ENCODE assay signal across 32 mouse cellular contexts in genomic region chr5:65967091-65967490, GRCm38 (mm10). TPM values are rescaled to one million over a fixed set of nuclear protein-coding genes. Genes with fewer than 3 reads are reported as not detected.
DNase-seq lines count a peak whose midpoint lies in the region; ATAC-seq and TF ChIP-seq lines count a peak whose summit lies in the region.
"Had no signal": no experiment of that assay in that cellular context is flagged by ENCODE, and none has a peak within 500 bp of the region (broad histone marks: within the 10 kb centered on the region; RNA-seq: fewer than 3 reads in every experiment).

No protein-coding gene starts in this region.

- 0 out of 2 replicates have a peak, but pooled peaks cover 2% of the 10 kb centered on the region for H3K4me1 ChIP-seq in kidney, embryonic 15.5 days
- no peaks in the 10 kb centered on the region for H3K4me1 ChIP-seq in kidney, adult 2 months (ENCODE audit: control insufficient read depth, insufficient read depth, low read length)
- H3K4me1 ChIP-seq in embryonic facial prominence, embryonic 10.5 days = peaks cover 12% of the 10 kb centered on the region
- H3K4me1 ChIP-seq: forebrain, embryonic 10.5 days; forebrain, embryonic 13.5 days; hindbrain, embryonic 12.5 days; hindbrain, embryonic 15.5 days had no signal

- H3K36me3 ChIP-seq in kidney, embryonic 15.5 days = no peaks in the 10 kb centered on the region
- no peaks in the 10 kb centered on the region for H3K36me3 ChIP-seq in kidney, adult 2 months (ENCODE audit: control insufficient read depth, insufficient read depth, low read length)
- no peaks in the 10 kb centered on the region for H3K36me3 ChIP-seq in embryonic facial prominence, embryonic 10.5 days (replicated peaks)
- H3K36me3 ChIP-seq: forebrain, embryonic 10.5 days; G1E; hindbrain, embryonic 12.5 days; hindbrain, embryonic 15.5 days had no signal

- H3K4me3 ChIP-seq in kidney, embryonic 15.5 days (replicated peaks) = no peak overlapping the region
- no peak overlapping the region for H3K4me3 ChIP-seq in kidney, adult 2 months (ENCODE audit: insufficient read depth, low read depth, low read length)
- H3K4me3 ChIP-seq in embryonic facial prominence, embryonic 10.5 days = no peak overlapping the region
- H3K4me3 ChIP-seq: forebrain, embryonic 10.5 days; forebrain, embryonic 13.5 days; hindbrain, embryonic 12.5 days; hindbrain, embryonic 15.5 days had no signal

- no peak overlapping the region for H3K9ac ChIP-seq in kidney, embryonic 15.5 days
- H3K9ac ChIP-seq: forebrain, embryonic 13.5 days; hindbrain, embryonic 12.5 days; hindbrain, embryonic 15.5 days had no signal

- TF ChIP-seq POLR2A in kidney, adult 2 months (IDR thresholded peaks at IDR 0.05; ENCODE audit: low read depth, low read length) = no peak

- H3K4me2 ChIP-seq in kidney, embryonic 15.5 days = no peak overlapping the region
- H3K4me2 ChIP-seq: forebrain, embryonic 13.5 days; heart, embryonic 11.5 days; hindbrain, embryonic 12.5 days; hindbrain, embryonic 15.5 days had no signal

- no peaks in the 10 kb centered on the region for H3K27me3 ChIP-seq in kidney, embryonic 15.5 days
- no peaks in the 10 kb centered on the region for H3K27me3 ChIP-seq in kidney, adult 2 months (replicated peaks; ENCODE audit: control insufficient read depth, insufficient read depth, low read length)
- no peaks in the 10 kb centered on the region for H3K27me3 ChIP-seq in embryonic facial prominence, embryonic 10.5 days (replicated peaks; ENCODE audit: low read depth, poor library complexity, severe bottlenecking)
- H3K27me3 ChIP-seq: forebrain, embryonic 13.5 days; hindbrain, embryonic 12.5 days; hindbrain, embryonic 15.5 days; Patski had no signal

- TF ChIP-seq CTCF in kidney, adult 2 months (conservative IDR thresholded peaks at IDR 0.05; ENCODE audit: insufficient read depth, insufficient read length, low read depth, low read length) = no peak

- H3K9me3 ChIP-seq in kidney, embryonic 15.5 days (replicated peaks) = no peaks in the 10 kb centered on the region
- no peaks in the 10 kb centered on the region for H3K9me3 ChIP-seq in embryonic facial prominence, embryonic 10.5 days
- H3K9me3 ChIP-seq: forebrain, embryonic 10.5 days; forebrain, embryonic 13.5 days; G1E; hindbrain, embryonic 12.5 days; hindbrain, embryonic 15.5 days had no signal

- no peak overlapping the region for H3K27ac ChIP-seq in kidney, embryonic 15.5 days
- H3K27ac ChIP-seq in kidney, adult 2 months (ENCODE audit: insufficient read depth, low read depth, low read length) = no peak overlapping the region
- H3K27ac ChIP-seq in embryonic facial prominence, embryonic 10.5 days (replicated peaks) = peak overlapping the region; percentile 10; the same call in 1 of the 2 replicates
- H3K27ac ChIP-seq: forebrain, embryonic 10.5 days; forebrain, embryonic 13.5 days; hindbrain, embryonic 12.5 days; hindbrain, embryonic 15.5 days had no signal

- 0 out of 2 replicates have a peak, but pooled peaks have one; percentile 22 for ATAC-seq in kidney, embryonic 15.5 days (replicated peaks; ENCODE audit: low FRiP score)
- ATAC-seq: forebrain, embryonic 13.5 days; forebrain, embryonic 16.5 days; intestine, postnatal 0 days; Patski had no signal

- 52% methylated on average over 12 of the region's 12 CpGs for WGBS in kidney, embryonic 15.5 days
- 57% methylated on average over 12 of the region's 12 CpGs for WGBS in kidney, adult 2 months
- 57% methylated on average over 12 of the region's 12 CpGs for WGBS in embryonic facial prominence, embryonic 10.5 days

- DNase-seq in gastrocnemius, adult 18-20 months (ENCODE audit: low spot score) = peak; percentile 55
- no peak for DNase-seq in gastrocnemius, postnatal 10 days
- DNase-seq in kidney, adult 2 months = no peak
- DNase-seq in ES-CJ7 (ENCODE audit: low read depth, low spot score) = peak; percentile 58
- no peak for DNase-seq in embryonic facial prominence, embryonic 10.5 days (ENCODE audit: low spot score)
- DNase-seq in retina, embryonic 14.5 days (ENCODE audit: low spot score) = no peak
- no peak for DNase-seq in yolk sac, embryonic 10.5 days (ENCODE audit: low spot score)
- DNase-seq: adrenal gland, adult 2 months; adrenal gland, postnatal 14 days; cerebellum, adult 11 months; cerebellum, adult 2 months; cerebellum, adult 9-11 months; cerebellum, postnatal 25 days had no signal

RNA-seq across cellular contexts. Expression of gene Chrna9, which starts 32.4 kb away (rescaled TPM):
- 1 to 10 TPM; 1.9 to 8.2 TPM for total RNA-seq in gastrocnemius, adult 18-20 months (2021)
- 10 to 100 TPM in 1 of 2 experiments, 1 to 10 TPM in 1; 7.2 to 16.1 TPM for total RNA-seq in gastrocnemius, postnatal 10 days (2021)
- polyA plus RNA-seq in kidney, embryonic 15.5 days (2015; fragmentation: Nextera tagmentation; extraction: Ambion mirVana) = 0.28 and 0.55 TPM in 2 replicates
- polyA plus RNA-seq in kidney, adult 2 months (2012; rRNA removed) = not detected in 2 replicates
- 0.29 and 0.94 TPM in 2 replicates for polyA plus RNA-seq in embryonic facial prominence, embryonic 10.5 days (2016; fragmentation: Nextera tagmentation; extraction: Ambion mirVana)
- total RNA-seq: adrenal gland, adult 2 months; common myeloid progenitor, adult 5-6 weeks; granulocyte monocyte progenitor cell, adult 5-6 weeks; hematopoietic stem cell, adult 5-6 weeks had no signal
- polyA plus RNA-seq: adrenal gland, adult 2 months; cerebellum, adult 2 months; forebrain, embryonic 10.5 days; forebrain, embryonic 13.5 days; forebrain, embryonic 16.5 days; G1E; heart, embryonic 11.5 days; heart, embryonic 14.5 days; heart, postnatal 0 days; hindbrain, embryonic 15.5 days; intestine, embryonic 14.5 days; intestine, postnatal 0 days; Patski had no signal

RNA-seq across cellular contexts. Expression of gene 9130230L23Rik, which starts 37.0 kb away (rescaled TPM):
- not detected for total RNA-seq in gastrocnemius, adult 18-20 months (2021)
- under 1 TPM in 1 of 2 experiments, not detected in 1; 0.23 TPM for total RNA-seq in gastrocnemius, postnatal 10 days (2021)
- 0.42 and 0.65 TPM in 2 replicates for polyA plus RNA-seq in kidney, embryonic 15.5 days (2015; fragmentation: Nextera tagmentation; extraction: Ambion mirVana)
- 0.22 and 0.26 TPM in 2 replicates for polyA plus RNA-seq in kidney, adult 2 months (2012; rRNA removed)
- not detected in 2 replicates for polyA plus RNA-seq in embryonic facial prominence, embryonic 10.5 days (2016; fragmentation: Nextera tagmentation; extraction: Ambion mirVana)
- total RNA-seq: granulocyte monocyte progenitor cell, adult 5-6 weeks; heart, adult 8-10 months; heart, postnatal 25 days; hematopoietic stem cell, adult 5-6 weeks had no signal
- polyA plus RNA-seq: cerebellum, adult 2 months; embryonic facial prominence, embryonic 11.5 days; forebrain, embryonic 10.5 days; forebrain, embryonic 13.5 days; forebrain, embryonic 16.5 days; G1E; hindbrain, embryonic 12.5 days; hindbrain, embryonic 15.5 days; Patski had no signal

Comparison
In these comparisons a context has a peak if more than half of its experiments do, and no peak if none do; other contexts are left out.
1. DNase-seq: peak in gastrocnemius, adult 18-20 months (single experiment) and ES-CJ7 (single experiment); none in gastrocnemius, postnatal 10 days (single experiment), kidney, adult 2 months (single experiment), embryonic facial prominence, embryonic 10.5 days (single experiment), retina, embryonic 14.5 days (single experiment) and yolk sac, embryonic 10.5 days (single experiment).